Mouse (Mus musculus): ENCODE measurements around the gene Slc6a12. TPM values are rescaled to one million over a fixed set of nuclear protein-coding genes. Genes with fewer than 3 reads are reported as not detected.

Slc6a12 gene
- polyA plus RNA-seq, 1 experiment from 2014 or later: 0.79 TPM

DNA sequence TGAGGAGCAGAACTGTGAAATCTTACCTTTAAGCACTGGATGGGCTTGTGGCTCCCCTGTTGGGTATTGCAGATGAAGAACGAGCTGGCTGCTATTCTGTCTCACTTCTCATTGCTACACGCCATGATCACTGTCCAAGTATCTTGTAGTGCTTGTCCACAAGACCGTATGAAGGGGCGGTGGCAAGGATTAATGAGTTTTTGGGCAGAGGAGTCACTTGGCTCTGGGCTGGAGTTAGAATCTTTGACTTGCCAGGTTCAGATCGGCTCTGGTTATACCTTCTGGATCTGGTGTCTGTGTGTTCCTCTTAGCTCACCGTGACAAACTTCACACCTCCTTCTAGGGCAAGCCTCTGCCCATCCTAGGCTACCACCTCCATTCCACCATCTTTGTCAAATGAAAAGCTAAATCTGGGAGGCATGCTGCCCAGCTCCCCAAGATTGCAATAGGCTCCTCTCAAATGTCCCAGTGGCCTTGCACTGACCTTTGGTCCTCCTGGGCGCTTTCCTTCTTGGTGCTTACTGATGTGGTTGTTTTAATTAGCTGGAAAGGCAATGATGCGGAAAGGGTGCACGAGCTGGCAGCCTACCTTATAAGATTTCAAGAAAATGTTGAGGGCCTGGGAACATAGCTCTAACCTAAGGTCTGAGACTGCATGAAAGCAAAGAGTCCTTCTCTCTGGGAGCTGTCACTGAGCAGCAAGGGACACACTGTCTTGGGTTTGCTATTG, 20.3 kb upstream of the Slc6a12 start:
- H3K4me3 ChIP-seq (replicated peaks; ENCODE audit: low read length): no peak overlapping the region
- no peak overlapping the region for H3K9ac ChIP-seq (replicated peaks; ENCODE audit: low read depth, low read length)
- ATAC-seq: no peak
- H3K36me3 ChIP-seq (ENCODE audit: control insufficient read depth, insufficient read depth): no peaks in the 10 kb centered on the region
- no peaks in the 10 kb centered on the region for H3K27me3 ChIP-seq (replicated peaks; ENCODE audit: control insufficient read depth, insufficient read depth, low read length)
- H3K9me3 ChIP-seq (ENCODE audit: control insufficient read depth, low read length): no peaks in the 10 kb centered on the region
- no peak overlapping the region for H3K4me2 ChIP-seq (ENCODE audit: low read length)
- 83% methylated on average over 9 of the region's 9 CpGs for WGBS
- no peak overlapping the region for H3K27ac ChIP-seq (ENCODE audit: low read length)
- peaks cover 7% of the 10 kb centered on the region; the same call in 1 of the 2 replicates for H3K4me1 ChIP-seq (replicated peaks; ENCODE audit: control insufficient read depth, insufficient read depth, low read length)

DNA sequence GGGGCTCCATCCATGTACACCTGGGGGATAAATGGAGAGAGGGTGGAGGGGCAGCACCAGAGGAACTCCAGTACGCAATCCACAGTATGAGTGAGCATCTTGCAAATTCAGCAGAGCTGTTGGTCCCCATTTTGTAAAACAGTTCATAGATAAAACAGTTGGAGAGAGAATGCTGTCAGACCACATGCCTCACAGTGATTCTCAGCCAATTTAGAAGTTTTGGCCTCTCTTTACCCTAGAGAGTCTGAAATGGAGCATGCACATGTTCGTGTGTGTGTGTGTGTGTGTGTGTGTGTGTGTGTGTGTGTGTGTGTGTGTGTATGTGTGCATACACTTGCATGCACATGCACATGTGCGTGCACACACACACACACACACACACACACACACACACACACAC, 17.6 kb upstream of the Slc6a12 start:
- 58% methylated on average over 2 of the region's 3 CpGs for WGBS
- H3K36me3 ChIP-seq (ENCODE audit: control insufficient read depth, insufficient read depth): no peaks in the 10 kb centered on the region
- H3K4me3 ChIP-seq (replicated peaks; ENCODE audit: low read length): no peak overlapping the region
- no peak overlapping the region for H3K27ac ChIP-seq (ENCODE audit: low read length)
- no peaks in the 10 kb centered on the region for H3K9me3 ChIP-seq (ENCODE audit: control insufficient read depth, low read length)
- peak; percentile 44 for ATAC-seq
- no peak overlapping the region for H3K9ac ChIP-seq (replicated peaks; ENCODE audit: low read depth, low read length)
- H3K4me2 ChIP-seq (ENCODE audit: low read length): no peak overlapping the region
- H3K27me3 ChIP-seq (replicated peaks; ENCODE audit: control insufficient read depth, insufficient read depth, low read length): no peaks in the 10 kb centered on the region
- H3K4me1 ChIP-seq (replicated peaks; ENCODE audit: control insufficient read depth, insufficient read depth, low read length): peaks cover 27% of the 10 kb centered on the region

DNA sequence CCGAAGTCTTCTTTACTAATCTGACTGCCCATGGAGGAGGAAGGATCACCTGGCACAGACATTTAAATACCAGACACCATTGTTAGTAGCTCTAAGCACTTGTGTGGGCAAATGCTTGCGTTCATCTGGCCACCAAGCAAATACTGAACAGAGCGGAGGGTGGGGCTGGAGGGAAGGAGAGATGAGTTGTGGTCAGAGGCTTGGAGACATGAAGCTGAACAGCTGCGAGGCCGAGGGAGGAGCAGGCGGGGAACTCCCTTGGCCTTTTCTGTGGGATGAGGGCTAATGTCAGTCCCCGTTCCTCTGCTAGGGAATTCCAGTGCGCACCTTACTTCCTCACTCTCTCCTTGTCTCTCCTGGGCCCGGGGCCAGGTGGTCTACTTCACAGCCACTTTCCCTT, 17.1 kb upstream of the Slc6a12 start:
- Histone ChIP-seq H3K27ac (ENCODE audit: low read length) (no peak overlapping the region), H3K36me3 (ENCODE audit: control insufficient read depth, insufficient read depth) (no peaks in the 10 kb centered on the region), H3K9me3 (ENCODE audit: control insufficient read depth, low read length) (no peaks in the 10 kb centered on the region), H3K9ac (replicated peaks; ENCODE audit: low read depth, low read length) (no peak overlapping the region), H3K27me3 (replicated peaks; ENCODE audit: control insufficient read depth, insufficient read depth, low read length) (no peaks in the 10 kb centered on the region), H3K4me3 (replicated peaks; ENCODE audit: low read length) (no peak overlapping the region), H3K4me1 (replicated peaks; ENCODE audit: control insufficient read depth, insufficient read depth, low read length) (peaks cover 27% of the 10 kb centered on the region), H3K4me2 (ENCODE audit: low read length) (no peak overlapping the region)
- no peak for ATAC-seq
- WGBS: 78% methylated on average over 9 of the region's 9 CpGs

DNA sequence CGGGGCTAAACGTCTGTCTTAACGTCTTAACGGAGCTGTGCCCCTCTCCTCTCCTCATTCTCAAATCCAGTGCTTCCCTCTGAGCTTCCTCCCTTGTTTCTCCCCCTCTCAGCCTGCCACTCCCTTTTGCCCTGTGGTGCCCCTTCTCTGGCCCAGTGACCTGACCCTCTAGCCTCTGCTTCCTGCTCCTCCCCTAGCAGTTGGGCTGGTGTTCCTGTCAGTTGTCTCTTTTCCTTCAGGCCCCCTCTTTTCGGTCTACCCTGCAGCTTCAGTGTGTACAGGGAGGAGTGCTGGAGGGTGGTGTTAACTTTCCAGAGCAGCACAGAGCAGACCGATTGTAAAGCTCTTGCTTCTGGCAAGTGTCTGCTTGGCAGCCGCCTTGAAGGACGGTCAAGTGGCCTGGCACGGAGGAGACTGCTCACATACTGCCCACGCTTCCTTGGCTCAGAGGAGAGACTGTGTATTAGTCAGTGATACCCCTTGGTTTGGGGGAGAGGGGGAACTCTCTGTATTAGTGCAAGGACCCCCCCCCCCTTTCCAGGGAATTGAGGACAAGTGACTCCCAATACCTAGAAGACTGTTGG, 16.3 kb upstream of the Slc6a12 start:
- Histone ChIP-seq H3K36me3 (ENCODE audit: control insufficient read depth, insufficient read depth) (no peaks in the 10 kb centered on the region), H3K4me3 (replicated peaks; ENCODE audit: low read length) (no peak overlapping the region), H3K4me2 (ENCODE audit: low read length) (no peak overlapping the region), H3K4me1 (replicated peaks; ENCODE audit: control insufficient read depth, insufficient read depth, low read length) (peaks cover 27% of the 10 kb centered on the region), H3K27ac (ENCODE audit: low read length) (no peak overlapping the region), H3K9me3 (ENCODE audit: control insufficient read depth, low read length) (no peaks in the 10 kb centered on the region), H3K27me3 (replicated peaks; ENCODE audit: control insufficient read depth, insufficient read depth, low read length) (no peaks in the 10 kb centered on the region), H3K9ac (replicated peaks; ENCODE audit: low read depth, low read length) (no peak overlapping the region)
- WGBS: 76% methylated on average over 10 of the region's 10 CpGs
- ATAC-seq: no peak

DNA sequence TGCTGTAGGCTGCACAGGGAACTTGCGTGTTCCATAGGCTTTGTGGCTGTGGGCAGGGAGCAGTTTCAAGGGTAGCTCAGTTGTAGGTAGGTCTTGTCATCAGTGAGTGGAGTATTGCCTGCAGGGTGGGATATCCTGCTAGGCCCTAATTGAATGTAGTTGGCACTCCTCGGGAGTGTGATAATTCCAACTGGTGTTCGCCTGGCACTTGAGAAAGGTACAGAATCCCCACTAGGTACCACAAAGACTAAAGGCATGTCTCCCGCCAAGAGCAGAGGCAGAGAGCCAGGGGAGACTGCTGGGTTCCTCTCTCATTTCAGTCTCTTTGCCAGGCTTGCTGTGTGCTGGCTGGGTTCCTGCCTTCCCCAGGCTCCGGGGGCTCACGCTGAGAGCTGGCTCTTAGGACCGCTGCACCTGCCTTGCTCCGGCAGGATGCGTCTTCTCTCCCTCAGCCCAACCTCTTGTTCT, 14.4 kb upstream of the Slc6a12 start:
- H3K27ac ChIP-seq (ENCODE audit: low read length): no peak overlapping the region
- WGBS: 25% methylated on average over 9 of the region's 9 CpGs
- ATAC-seq: peak; percentile 84

DNA sequence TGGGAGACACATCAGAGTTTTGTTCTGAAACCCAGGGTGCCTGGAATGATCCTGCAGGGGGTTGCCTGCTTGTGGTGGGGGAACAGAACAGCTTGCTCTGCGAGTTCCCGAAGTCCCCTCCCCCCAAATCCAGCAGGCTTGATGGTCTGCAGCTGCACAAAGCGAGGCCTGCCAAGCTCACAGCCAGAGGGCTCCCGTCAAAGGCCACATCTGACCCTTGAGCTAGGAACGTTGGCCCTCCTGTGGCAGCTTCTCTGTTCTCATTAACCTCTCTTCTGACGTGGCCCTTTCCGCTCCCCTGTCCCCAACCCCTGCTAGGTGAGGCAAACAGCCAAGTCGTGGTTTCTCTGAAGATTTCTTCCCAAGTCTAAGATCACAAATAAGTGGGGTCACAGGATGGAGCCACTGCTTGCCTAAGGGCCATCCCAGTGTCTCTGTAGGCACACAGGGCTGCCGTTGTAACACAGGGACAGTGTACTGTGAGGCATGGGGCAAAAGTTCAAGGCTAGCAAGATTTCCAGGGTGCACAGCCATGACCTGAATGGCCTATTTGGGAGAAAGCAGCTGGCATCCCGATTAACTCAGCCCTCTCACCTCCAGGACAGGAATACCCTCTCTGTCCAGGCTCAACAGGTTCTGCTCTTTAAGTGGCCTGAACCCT, 12.9 kb upstream of the Slc6a12 start:
- peak; percentile 15 for ATAC-seq
- 11% methylated on average over 10 of the region's 10 CpGs for WGBS
- Histone ChIP-seq H3K27me3 (replicated peaks; ENCODE audit: control insufficient read depth, insufficient read depth, low read length) (no peaks in the 10 kb centered on the region), H3K36me3 (ENCODE audit: control insufficient read depth, insufficient read depth) (no peaks in the 10 kb centered on the region), H3K4me3 (replicated peaks; ENCODE audit: low read length) (no peak overlapping the region), H3K27ac (ENCODE audit: low read length) (no peak overlapping the region), H3K4me1 (replicated peaks; ENCODE audit: control insufficient read depth, insufficient read depth, low read length) (peaks cover 25% of the 10 kb centered on the region), H3K9ac (replicated peaks; ENCODE audit: low read depth, low read length) (no peak overlapping the region), H3K9me3 (ENCODE audit: control insufficient read depth, low read length) (no peaks in the 10 kb centered on the region), H3K4me2 (ENCODE audit: low read length) (no peak overlapping the region)

More for the DNA sequence above, 14.4 kb upstream of the Slc6a12 start:
- H3K4me3 ChIP-seq (replicated peaks; ENCODE audit: low read length): no peak overlapping the region
- peaks cover 27% of the 10 kb centered on the region for H3K4me1 ChIP-seq (replicated peaks; ENCODE audit: control insufficient read depth, insufficient read depth, low read length)
- H3K9me3 ChIP-seq (ENCODE audit: control insufficient read depth, low read length): no peaks in the 10 kb centered on the region
- no peak overlapping the region for H3K9ac ChIP-seq (replicated peaks; ENCODE audit: low read depth, low read length)
- no peaks in the 10 kb centered on the region for H3K36me3 ChIP-seq (ENCODE audit: control insufficient read depth, insufficient read depth)
- H3K4me2 ChIP-seq (ENCODE audit: low read length): peak overlapping the region; percentile 3; the same call in 1 of the 2 replicates
- H3K27me3 ChIP-seq (replicated peaks; ENCODE audit: control insufficient read depth, insufficient read depth, low read length): no peaks in the 10 kb centered on the region

DNA sequence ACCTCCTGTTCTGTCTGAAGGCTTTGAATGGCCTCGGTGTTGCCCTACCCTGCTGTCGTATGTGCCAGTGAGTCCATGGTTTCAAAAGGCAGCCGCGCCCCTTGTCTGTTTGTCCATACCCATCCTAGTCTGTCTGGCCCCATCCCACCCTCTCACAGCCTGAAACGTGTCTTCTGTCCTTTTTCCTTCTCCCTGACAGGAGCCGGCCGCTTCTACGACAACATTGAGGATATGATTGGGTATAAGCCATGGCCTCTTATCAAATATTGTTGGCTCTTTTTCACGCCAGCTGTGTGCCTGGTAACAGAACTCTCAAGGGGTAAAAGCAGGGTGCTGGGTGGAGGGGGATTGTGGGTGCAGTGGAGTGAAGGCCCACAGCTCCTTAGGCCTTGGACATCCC, 7.0 kb upstream of the Slc6a12 start:
- no peaks in the 10 kb centered on the region for H3K4me1 ChIP-seq (replicated peaks; ENCODE audit: control insufficient read depth, insufficient read depth, low read length)

DNA sequence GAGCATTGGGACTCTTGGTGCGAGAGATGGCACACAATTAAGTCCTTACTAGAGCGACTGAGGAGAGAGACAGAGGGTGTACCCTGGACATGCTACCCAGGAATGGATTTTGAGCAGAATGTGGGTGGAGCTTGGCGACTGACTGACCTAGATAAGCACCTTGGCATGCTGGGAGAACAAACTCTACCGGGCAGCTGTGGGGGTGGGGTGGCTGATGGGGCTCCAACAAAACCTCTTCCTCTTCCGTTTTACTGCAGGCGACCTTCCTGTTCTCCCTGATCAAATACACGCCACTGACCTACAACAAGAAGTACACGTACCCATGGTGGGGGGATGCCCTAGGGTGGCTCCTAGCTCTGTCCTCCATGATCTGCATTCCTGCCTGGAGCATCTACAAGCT, 6.3 kb upstream of the Slc6a12 start:
- WGBS: 79% methylated on average over 8 of the region's 8 CpGs
- Histone ChIP-seq H3K4me1 (replicated peaks; ENCODE audit: control insufficient read depth, insufficient read depth, low read length) (no peaks in the 10 kb centered on the region), H3K27ac (ENCODE audit: low read length) (no peak overlapping the region), H3K9me3 (ENCODE audit: control insufficient read depth, low read length) (no peaks in the 10 kb centered on the region), H3K4me2 (ENCODE audit: low read length) (no peak overlapping the region), H3K4me3 (replicated peaks; ENCODE audit: low read length) (no peak overlapping the region), H3K27me3 (replicated peaks; ENCODE audit: control insufficient read depth, insufficient read depth, low read length) (no peaks in the 10 kb centered on the region), H3K36me3 (ENCODE audit: control insufficient read depth, insufficient read depth) (no peaks in the 10 kb centered on the region), H3K9ac (replicated peaks; ENCODE audit: low read depth, low read length) (no peak overlapping the region)
- no peak for ATAC-seq

More for the DNA sequence above, 7.0 kb upstream of the Slc6a12 start:
- H3K36me3 ChIP-seq (ENCODE audit: control insufficient read depth, insufficient read depth): no peaks in the 10 kb centered on the region
- WGBS: 83% methylated on average over 9 of the region's 9 CpGs
- H3K27ac ChIP-seq (ENCODE audit: low read length): no peak overlapping the region
- H3K4me2 ChIP-seq (ENCODE audit: low read length): no peak overlapping the region
- no peaks in the 10 kb centered on the region for H3K27me3 ChIP-seq (replicated peaks; ENCODE audit: control insufficient read depth, insufficient read depth, low read length)
- H3K4me3 ChIP-seq (replicated peaks; ENCODE audit: low read length): no peak overlapping the region
- H3K9ac ChIP-seq (replicated peaks; ENCODE audit: low read depth, low read length): no peak overlapping the region
- H3K9me3 ChIP-seq (ENCODE audit: control insufficient read depth, low read length): no peaks in the 10 kb centered on the region
- no peak for ATAC-seq

DNA sequence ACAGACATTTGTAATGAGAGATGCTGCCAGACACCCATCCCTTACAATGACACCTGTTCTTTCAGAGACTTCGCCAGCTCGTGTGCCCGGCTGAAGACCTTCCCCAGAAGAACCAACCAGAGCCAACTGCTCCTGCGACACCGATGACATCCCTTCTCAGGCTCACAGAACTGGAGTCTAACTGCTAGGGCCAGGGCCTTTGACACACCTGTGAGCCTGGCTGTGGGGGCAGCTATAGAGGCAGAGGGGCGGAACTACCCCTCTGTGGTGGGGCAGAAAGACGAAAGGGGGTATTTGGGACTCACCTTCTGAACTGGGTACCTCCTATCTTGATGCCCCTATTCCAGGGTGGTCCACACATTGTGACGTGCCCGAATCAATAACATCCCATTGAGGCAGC, 5.6 kb upstream of the Slc6a12 start:
- 90% methylated on average over 9 of the region's 9 CpGs for WGBS
- Histone ChIP-seq H3K4me3 (replicated peaks; ENCODE audit: low read length) (no peak overlapping the region), H3K36me3 (ENCODE audit: control insufficient read depth, insufficient read depth) (no peaks in the 10 kb centered on the region), H3K9ac (replicated peaks; ENCODE audit: low read depth, low read length) (no peak overlapping the region), H3K4me2 (ENCODE audit: low read length) (no peak overlapping the region), H3K4me1 (replicated peaks; ENCODE audit: control insufficient read depth, insufficient read depth, low read length) (no peaks in the 10 kb centered on the region), H3K27ac (ENCODE audit: low read length) (no peak overlapping the region), H3K27me3 (replicated peaks; ENCODE audit: control insufficient read depth, insufficient read depth, low read length) (no peaks in the 10 kb centered on the region), H3K9me3 (ENCODE audit: control insufficient read depth, low read length) (no peaks in the 10 kb centered on the region)
- ATAC-seq: no peak

Measured in forebrain, embryonic 16.5 days (tissue).